Mouse (Mus musculus) c-Kit-positive CD71-positive TER-119-positive erythroid progenitor cells, embryonic 14.5 days (primary cell): ENCODE results near the gene Dlk1.
"Not testable (repeated sequence)": the region's sequence is repeated elsewhere in the genome, so short reads cannot be mapped to it uniquely, and the experiment has no call there.

Experiments
- DNase-seq: peaks from one replicate; pipeline ENCODE4 v3.0.0-alpha.2; 2013; ENCODE audit warnings: low spot score

The Dlk1 gene

GRCm38 (mm10) chr12:109475501-109475900, 22.9 kb downstream of the Dlk1 start:
- DNase-seq = no peak

GRCm38 (mm10) chr12:109486525-109486924, 33.9 kb downstream of the Dlk1 start:
- DNase-seq = not testable (repeated sequence)

- no peak for DNase-seq
Observed at GRCm38 (mm10) chr12:109491701-109492100, 39.1 kb downstream of the Dlk1 start.

GRCm38 (mm10) chr12:109493381-109493780, 40.8 kb downstream of the Dlk1 start:
- no peak for DNase-seq

GRCm38 (mm10) chr12:109495016-109495644, 42.5 kb downstream of the Dlk1 start:
- DNase-seq = no peak

- no peak for DNase-seq
Observed at GRCm38 (mm10) chr12:109496397-109496796, 43.8 kb downstream of the Dlk1 start.

- no peak for DNase-seq
Observed at GRCm38 (mm10) chr12:109500992-109501391, 48.4 kb downstream of the Dlk1 start.

- DNase-seq = no peak
Observed at GRCm38 (mm10) chr12:109502360-109503040, 49.9 kb downstream of the Dlk1 start.

GRCm38 (mm10) chr12:109507693-109508092, 55.1 kb downstream of the Dlk1 start:
- DNase-seq = no peak

GRCm38 (mm10) chr12:109508495-109509454, 56.2 kb downstream of the Dlk1 start:
- no peak for DNase-seq

- DNase-seq = no peak
Observed at GRCm38 (mm10) chr12:109509531-109510137, 57.0 kb downstream of the Dlk1 start.

- DNase-seq = no peak
Observed at GRCm38 (mm10) chr12:109510247-109510646, 57.6 kb downstream of the Dlk1 start.

- DNase-seq = no peak
Observed at GRCm38 (mm10) chr12:109511456-109511855, 58.8 kb downstream of the Dlk1 start.

- no peak for DNase-seq
Observed at GRCm38 (mm10) chr12:109512151-109512907, 59.7 kb downstream of the Dlk1 start.
